Mouse (Mus musculus) ES-E14 (cell line): Measurements from ENCODE around the gene C1ra.
"Not testable (repeated sequence)": the region's sequence is repeated elsewhere in the genome, so short reads cannot be mapped to it uniquely, and the experiment has no call there.

Experiments
- HCFC1 ChIP-seq: IDR thresholded peaks from 2 replicates; pipeline ENCODE4 v1.6.1; 2012; ENCODE audit warnings: low read length, inconsistent platforms, borderline replicate concordance; ENCODE audit not compliant: insufficient read depth
- MAFK ChIP-seq: IDR thresholded peaks from 2 replicates; pipeline ENCODE4 v1.6.1; 2014; ENCODE audit warnings: mild to moderate bottlenecking, low read depth, low read length, inconsistent platforms; ENCODE audit not compliant: insufficient read depth
- ZC3H11A ChIP-seq: IDR thresholded peaks from 2 replicates; pipeline ENCODE4 v1.6.1; 2012; ENCODE audit warnings: low read depth, mild to moderate bottlenecking, inconsistent platforms, low read length, borderline replicate concordance
- ZNF384 ChIP-seq: IDR thresholded peaks from 2 replicates; pipeline ENCODE4 v1.6.1; 2012; ENCODE audit warnings: low read depth, low read length, inconsistent platforms

DNA sequence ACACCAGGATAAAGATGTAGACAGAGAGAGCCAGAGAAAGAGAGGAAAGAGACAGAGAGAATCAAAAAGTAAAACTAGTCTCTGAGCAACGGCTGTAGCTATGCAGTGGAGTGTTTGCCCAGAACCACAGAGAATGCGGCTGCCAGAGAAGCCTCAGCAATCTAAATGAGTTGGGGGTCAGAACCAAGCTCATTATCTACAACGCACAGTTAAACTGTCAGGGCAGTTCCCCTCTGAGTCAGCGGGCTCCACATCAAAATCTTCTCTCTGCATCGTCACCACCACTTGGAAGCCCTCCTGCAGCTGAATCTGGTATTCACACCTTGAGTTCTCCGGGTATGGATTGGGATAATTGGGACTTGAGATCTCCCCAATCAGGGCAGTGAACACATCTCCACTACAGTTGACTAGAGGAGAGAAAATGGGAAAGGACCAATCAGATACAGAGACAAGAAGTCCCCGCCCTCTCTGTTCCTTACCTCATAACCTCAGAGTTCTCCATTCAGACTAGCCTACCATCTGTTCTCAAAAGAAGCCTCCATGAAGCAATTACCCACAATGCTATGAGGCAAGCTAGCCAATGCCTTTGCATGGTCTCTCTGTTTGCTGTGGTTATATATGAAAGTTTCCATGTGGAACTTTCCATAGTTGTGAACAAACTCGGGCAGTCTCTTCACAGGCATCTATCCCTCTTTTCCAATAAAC lies 24.1 kb downstream of the C1ra start:
- TF ChIP-seq ZC3H11A, MAFK, HCFC1, ZNF384: not testable (repeated sequence)
